Mouse (Mus musculus): ENCODE results near the gene Ccdc117. TPM values are rescaled to one million over a fixed set of nuclear protein-coding genes. Genes with fewer than 3 reads are reported as not detected.
"Not testable (repeated sequence)": the region's sequence is repeated elsewhere in the genome, so short reads cannot be mapped to it uniquely, and the experiment has no call there.

Ccdc117 gene
- total RNA-seq, 2 experiments from 2014 or later: 13.9 to 17.1 TPM

DNA sequence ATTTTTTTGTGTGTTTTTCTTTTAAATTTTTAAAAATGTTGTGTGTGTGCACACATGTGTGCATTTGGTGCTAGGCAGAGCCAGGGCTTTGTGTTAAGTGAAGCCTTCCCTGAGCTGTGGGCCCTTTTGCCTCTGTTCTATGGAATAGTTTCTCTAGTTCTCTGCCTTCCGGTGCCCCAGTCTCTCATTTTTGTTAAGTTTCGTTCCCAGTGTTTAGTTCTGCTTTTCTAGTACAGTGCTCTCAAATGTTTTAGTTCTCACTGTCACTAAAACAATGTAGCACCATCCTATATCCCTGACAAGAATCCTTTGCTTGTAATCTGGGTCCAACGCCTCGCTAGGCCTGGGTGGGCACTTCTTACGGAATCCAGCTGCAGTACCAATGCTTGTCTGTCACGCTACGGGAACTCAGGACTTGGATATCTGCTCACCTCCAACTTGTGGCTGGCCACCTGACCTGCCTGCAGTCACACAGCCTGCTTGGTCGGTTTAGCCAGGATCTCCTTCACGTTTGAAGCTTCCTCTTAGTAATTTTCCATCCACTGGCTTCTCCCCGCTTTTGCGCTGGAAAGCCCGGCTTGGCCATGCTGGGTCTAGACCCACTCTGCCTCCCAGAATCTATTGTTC is 29.8 kb downstream of the Ccdc117 start:
- DNase-seq: no peak
- intact Hi-C loops (cut with DNase I): no loop called here

DNA sequence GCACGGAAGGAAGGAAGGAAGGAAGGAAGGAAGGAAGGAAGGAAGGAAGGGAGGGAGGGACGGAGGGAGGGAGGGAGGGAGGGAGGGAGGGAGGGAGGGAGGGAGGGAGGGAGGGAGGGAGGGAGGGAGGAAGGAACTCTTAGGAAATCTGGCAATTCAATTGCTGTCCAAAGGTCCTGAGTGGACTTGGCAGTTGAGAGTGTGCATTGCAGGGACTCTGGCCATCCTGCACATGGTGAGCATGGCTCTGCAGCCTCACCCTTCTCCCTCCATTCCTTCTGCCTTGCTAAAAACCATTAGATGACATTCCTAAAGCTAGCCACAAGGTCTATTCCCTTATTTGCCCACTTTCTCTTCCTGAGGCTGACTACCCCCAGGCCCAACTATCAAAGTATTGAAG is 31.3 kb downstream of the Ccdc117 start:
- DNase-seq; intact Hi-C loops (cut with DNase I): not testable (repeated sequence)

DNA sequence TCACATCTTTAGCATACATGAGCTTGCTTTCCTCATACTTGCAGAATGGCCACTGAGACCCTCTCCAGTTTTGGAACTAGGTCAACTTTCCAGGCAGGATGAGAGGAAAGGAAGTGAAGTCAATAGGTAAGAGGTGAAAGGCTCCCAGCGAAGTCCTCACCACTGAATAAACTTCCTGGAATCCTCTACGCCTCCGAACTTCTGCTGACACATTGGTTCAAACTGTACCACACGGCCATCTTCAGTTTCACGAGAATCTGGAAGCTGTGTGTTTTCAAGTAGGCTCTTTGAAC is 31.9 kb downstream of the Ccdc117 start:
- intact Hi-C loops (cut with DNase I): no loop called here

DNA sequence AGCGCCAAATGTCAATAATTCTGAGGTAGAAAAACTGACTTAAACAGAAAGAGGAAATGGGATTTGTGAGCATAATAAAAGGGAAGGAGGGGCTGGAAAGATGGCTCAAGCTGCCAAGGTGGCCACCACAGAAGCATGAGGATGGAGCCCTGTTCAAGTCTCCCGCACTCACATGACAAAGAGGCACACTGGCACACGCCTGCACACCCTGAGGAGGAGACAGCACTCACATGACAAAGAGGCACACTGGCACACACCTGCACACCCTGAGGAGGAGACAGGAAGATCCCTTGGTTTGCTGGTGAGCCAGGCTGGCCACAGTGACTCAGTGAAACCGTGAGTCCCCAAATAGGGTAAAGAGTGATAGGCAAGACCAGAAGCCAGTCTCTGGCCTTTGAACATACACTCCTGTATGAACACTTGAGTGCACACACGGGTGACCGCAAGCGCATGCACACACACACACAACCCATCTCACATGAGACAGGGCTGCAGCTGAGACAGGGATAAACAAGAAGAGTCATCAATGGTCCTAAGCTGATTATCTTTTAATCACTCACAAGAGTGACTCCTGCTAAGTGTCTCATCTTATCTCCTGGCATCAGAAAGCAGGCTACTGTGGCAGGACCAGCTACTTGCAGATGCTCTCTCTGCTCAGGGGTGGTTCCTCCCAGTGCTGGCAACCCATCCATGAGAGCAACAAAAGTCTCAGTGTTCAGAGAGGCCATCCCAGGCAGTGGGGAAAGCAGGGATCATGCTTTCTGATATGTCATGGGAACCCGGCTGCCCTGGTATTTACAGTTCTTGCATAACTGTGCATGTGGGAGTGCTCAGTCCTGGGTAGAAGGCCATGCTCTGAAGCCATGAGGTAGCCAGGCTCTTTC is 32.5 kb downstream of the Ccdc117 start:
- intact Hi-C loops (cut with DNase I): no loop called here
- no peak for DNase-seq

More for the DNA sequence above, 31.9 kb downstream of the Ccdc117 start:
- DNase-seq: no peak

DNA sequence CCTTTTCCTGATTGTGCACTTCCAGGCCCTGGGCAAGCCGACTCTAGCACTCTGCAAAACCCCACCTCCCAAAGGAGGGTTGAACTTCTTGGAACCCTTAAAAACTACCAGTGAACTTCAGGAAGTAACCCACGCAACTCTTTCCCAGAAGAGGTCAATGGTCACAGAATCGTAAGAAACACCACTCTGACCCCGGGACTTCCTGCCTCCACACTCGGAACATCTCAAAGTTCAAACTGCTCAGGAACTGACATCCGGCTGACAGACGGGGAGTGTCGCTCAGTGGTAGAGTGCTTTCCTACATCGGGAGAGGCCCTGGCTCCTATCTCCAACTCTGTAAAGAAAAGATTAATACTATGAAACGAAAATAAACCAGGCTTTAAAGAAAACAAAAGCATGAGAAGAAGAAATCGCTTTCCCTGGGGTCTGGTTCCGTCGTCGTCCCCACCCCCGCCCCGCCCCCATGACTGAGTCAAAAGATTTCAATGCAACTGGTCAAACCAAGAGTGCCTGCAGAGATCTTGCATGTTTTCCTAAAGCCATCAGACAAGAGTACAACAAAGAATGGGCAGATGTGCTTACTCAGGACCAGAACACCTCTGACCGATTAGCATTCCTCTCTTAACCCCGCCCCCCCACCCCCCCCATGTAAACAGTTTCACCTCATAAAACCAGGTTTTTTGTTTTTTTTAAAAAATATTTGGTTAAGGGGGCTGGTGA is 36.0 kb downstream of the Ccdc117 start:
- intact Hi-C loops (cut with DNase I): no loop called here
- peak; percentile 57 to 58 for DNase-seq

DNA sequence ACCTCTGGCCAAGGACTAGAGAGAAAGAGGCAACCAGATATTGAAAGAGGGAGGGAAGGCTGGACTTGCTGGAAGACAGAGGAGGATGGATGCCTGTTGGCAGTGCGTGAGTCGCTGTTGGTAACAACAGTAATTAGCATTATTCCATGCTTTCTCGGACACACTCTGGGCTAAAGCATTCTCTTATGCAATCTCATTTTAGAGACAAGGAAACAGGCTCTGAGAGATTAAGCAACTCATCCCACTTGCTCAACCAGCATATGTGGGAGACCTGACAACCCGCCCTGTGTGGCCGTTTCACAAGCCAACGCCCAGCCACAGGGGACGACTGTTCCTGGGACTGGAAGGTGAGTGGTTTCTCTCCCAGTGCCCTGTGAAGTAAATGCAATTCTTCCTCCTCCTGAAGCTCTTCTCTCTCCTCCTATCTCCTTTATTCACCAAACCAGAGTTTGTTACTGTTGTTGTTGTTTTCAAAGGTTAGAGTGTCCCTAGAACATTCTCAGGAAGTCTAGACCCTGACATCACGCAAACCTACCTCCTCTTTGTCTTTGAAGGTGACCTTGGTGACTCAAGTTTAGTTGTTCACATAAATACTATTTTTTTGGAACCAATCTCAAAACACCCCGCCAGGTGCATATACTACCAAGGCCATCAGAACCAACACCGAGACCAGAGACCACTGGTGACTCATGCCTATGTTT is 39.5 kb downstream of the Ccdc117 start:
- no peak for DNase-seq
- intact Hi-C loops (cut with DNase I): no loop called here

DNA sequence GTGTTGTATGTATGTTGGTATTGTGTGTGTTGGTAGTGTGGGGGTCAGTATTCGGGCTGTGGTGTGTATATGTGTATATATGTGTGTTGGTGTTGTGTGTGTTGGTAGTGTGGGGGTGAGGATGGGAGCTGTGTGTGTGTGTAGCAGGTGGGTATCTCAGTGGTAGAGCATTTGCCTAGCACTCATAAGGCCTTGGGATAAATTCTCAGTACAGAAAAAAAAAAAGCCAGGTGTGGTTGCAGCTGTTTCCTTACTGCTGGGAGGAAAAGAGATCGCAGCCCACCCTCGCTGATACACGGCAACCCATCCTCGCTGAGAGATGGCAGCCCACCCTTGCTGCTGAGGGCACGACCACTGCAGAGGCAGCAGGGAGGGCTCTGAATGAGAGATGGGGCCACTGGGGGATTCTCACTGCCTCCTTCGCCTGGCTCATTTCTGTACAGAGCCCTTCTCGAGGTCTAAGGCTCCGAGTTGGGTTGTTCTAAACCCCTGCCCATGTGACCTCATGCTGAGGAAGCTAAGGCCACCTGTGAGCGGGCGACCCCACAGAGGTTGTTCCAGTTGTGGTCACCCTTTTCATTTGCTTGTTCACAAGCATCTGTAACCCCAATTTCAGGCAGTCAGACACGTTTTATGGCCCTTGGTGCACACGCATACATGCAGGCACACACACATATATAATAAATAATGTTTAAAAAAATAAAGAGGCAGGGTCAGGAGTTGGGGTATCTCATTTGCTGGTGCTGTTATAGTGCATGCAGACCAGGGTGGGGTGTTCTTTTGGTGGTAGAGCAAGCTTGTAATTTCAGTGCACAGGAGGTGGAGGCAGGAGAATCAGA is 40.9 kb downstream of the Ccdc117 start:
- intact Hi-C loops (cut with DNase I): no loop called here
- DNase-seq: no peak

DNA sequence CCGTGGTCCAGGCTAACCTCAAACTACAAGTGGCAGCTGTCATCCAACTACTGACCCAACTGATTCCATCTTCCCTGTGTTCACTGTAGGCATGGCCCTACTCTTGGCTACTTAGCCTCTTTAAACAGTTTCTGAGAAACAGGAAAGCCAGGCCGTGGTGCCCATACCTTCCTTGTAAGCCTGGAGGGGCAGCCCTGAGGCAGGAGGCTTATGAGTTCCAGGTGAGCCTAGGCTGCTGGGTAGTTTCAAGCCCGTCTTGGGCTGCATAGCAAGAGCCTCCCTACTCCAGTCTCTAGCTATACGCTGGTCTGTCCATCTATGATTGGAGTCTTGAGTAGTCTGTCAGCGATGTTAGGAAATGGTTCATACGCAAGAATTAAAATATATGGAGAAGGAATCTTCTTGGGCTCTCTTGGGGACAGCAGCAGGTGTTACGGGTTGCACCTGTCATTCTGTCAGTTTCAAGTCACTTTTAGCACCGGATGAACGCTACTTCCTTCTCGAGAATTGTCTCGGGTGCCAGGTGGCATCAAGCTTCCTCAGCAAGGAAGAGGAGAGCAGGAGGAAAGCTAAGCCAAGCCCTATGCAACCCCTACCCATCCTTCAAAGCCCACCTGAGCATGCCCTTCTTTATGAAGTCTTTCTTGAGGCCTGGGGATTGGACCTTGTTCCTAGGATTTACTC is 41.9 kb downstream of the Ccdc117 start:
- intact Hi-C loops (cut with DNase I): no loop called here
- no peak for DNase-seq

DNA sequence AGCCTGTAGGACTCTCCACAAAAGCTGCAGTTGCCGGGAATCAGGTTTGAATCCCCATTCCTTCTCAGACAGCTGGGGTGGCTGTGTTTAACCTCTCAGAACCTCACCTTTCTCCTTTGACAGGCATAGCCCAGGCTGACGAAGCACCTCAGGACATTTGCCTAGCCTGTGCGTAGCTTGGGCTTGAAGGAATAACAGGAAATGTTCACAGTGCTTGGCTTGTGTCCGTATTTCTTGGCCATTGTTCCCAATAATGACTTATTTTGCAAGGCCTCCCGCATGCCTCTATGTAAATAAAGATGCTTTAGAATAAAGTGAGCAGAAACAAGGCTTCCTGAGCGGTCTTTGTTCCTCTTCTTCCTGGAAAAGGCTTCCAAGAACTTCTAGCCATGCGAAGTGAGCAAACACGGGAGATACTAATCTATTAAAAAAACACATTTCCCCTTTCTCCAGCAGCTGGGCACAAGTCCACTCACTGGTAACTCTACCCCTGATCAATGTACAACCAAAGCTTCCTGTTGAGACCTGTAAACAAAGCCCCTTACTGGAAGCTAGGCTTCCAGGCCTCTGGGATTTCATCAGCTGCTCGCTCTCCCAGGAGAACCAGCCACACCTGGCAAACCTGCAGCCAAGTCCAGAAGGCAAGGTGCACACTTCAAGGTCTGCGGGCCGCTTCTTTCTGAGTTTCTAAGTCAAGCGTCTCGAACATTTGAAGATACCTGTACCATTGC is 42.9 kb downstream of the Ccdc117 start:
- no peak for DNase-seq
- intact Hi-C loops (cut with DNase I): no loop called here

DNA sequence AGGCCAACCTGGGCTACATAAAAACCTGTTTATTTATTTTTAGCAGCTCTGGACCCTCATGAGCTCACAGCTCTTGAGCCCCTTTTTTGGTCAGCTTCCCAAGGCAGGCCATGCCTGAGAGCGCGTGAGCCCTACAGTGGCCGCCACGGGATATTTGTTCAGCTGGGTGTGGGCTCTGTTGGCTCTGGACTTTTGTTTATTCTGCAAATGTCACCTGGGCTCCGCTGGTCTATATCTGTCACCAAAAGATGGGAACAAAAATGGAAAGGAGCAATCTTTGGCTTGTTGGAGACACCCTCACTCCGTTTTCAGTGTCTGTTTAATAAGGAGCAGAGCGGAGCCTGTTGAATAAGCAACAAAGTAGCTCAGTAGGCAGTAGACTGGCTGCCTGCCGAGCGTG is 43.6 kb downstream of the Ccdc117 start:
- intact Hi-C loops (cut with DNase I): no loop called here
- no peak for DNase-seq

DNA sequence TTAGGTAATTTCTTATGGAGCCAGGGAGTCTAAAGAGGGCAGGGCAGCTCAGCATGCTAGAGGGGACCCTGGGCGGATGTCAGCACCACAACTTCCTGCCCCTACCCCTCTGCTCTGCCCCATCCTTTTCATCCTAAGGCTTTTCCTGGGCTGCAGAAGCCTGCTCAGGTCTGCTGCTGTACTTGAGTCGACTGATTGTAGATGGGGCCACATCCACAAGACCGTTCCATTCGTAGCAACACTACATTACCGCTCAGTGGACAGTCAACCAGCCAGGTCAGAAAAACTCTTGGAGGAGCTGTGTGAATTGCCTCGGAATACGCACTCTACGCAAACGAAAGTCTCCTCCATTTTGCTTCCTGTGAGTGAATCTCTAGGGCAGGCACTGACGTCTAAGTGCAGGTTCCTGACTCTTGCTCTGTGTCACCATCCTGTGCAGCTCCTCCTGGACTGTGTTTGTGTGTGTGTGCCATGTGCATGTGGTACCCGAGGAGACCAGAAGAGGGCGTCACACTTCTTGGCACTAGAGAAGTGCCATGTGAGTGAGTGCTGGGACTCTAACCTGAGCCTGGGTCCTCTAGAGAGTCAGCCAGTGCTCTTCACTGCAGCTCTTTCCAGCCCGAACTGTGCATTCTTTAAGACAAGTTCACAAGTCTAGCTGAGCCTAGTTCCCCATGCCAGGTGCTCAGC is 45.3 kb downstream of the Ccdc117 start:
- no peak for DNase-seq
- intact Hi-C loops (cut with DNase I): no loop called here

DNA sequence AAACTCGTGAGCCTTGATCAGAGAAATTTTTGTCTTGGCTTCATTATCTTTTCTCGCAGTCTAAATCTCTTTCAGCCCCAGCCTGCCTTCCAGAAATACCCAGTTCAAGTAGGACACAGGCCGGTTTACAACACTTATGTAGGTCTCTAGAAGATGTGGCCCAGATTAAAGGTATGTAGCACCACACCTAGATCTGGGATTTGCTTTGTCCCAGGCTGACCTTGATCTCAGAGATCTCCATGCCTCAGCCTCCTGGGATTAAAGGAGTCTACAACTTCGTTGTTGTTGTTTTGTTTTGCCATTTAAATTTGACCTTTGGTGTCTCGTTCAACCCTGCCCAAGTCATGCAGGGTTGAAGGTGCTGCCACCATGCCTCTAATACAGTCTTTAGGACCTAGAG is 46.1 kb downstream of the Ccdc117 start:
- intact Hi-C loops (cut with DNase I): no loop called here
- no peak for DNase-seq

DNA sequence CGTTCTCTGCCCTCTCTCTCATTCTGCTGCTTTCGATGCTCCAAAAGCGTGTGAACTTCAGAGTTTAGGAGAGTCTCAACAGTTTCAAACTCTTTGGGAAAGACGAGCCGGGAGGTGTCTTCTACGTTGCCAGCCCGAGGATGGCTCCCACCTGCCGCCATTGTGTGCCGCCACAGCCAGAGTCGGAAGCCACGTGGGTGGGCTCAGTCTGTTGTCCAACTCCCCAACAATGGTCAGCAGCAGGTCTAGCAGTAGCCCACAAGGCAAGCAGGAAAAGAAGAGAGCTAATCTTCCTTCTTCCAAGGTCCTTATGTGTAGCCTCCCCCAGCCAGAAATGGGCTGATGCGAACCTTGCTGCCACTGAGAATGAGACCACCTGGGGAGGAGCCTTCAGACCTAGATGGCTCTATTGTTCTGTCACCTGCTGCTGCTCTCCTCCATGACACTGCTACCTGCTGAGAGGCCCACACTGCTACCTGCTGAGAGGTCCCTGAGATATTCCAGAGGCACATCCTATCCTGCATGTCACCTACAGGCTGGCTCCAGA is 46.6 kb downstream of the Ccdc117 start:
- intact Hi-C loops (cut with DNase I): no loop called here
- no peak for DNase-seq

DNA sequence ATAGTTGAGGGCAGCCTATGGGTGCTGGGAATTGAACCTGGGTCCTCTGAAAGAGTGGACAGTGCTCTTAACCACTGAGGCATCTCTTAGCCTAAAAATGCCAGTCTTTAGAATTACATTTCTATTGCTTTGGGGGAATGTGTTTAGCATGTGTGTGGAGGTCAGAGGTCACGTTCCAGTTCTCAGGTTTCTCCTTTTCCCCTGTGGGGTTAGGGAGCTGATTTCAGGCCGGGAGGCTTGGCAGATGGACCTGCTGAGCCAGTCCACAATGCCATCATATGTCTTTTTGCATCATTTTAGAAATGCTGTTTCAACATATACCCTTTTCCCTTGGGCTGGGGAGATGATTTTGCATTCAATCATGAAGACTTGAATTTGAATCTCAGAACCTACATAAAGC is 48.1 kb downstream of the Ccdc117 start:
- intact Hi-C loops (cut with DNase I): no loop called here
- no peak for DNase-seq

DNA sequence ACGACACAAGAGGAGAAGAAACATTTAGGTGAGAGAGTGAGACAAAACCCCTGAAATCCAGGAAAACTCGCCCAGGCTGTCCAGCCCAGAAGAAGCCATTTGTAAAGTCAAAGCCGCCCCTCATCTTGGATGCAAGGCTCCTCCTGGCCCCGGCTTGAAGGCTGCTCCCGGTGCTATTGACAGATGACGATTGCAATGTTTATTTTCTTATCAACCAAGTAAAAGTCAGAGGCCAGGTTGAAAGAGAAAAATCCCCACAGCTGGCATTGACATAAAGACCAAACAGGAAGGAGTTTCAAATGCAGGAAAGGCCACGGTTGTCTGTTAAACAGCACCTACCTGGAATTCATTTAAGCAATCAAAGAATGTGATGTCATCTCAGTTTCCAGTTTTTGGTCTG is 50.1 kb downstream of the Ccdc117 start:
- no peak for DNase-seq
- intact Hi-C loops (cut with DNase I): no loop called here

DNA sequence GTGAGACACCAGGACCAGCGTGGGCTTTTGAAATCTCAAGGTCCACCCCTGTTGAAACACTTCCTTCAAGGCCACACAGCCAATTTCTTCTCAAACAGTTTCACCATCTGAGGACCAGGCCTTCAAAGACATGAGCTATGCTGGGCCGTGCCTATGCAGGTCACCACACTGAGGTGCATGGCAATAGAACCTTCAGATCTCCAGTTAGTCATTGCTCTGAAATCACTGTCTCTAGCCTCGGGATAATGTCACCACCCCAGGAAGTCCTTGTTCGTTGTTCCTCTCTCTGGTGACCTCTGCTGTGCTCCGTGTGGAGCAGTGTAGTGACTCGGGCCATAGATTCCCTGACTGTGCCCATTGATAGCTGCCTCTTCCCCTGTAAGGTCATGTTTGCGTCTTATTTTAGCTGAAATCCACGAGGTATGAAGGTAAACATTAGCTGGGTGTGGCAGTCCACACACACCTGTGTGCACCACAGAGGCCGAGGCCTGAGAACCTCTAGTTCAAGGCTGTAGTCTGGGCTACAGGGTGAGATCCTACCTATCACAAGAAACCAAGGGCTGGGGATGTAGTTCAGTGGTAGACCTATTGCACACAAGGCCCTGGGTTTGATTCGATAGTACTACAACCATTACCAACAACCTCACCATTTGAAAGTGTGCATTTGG is 50.9 kb downstream of the Ccdc117 start:
- intact Hi-C loops (cut with DNase I): no loop called here
- no peak for DNase-seq

DNA sequence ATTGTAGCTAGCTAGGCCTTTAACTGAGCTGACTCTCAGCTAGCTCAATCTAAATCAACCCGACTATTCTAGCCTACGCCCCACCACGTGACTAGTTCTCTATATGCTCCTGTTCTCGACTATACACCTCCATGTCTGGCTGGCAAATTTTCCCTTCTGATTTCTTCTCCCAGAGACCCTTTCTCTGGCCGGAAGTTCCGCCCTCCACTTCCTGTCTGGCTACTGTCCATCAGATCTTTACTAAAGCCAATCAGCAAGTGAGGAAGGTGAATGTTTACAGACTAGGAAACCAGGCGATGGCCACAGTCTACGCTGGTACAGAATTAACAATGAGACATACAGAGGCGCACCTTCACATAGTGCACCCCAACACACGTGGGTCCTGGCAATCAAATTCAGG is 52.6 kb downstream of the Ccdc117 start:
- not testable (repeated sequence) for DNase-seq
- intact Hi-C loops (cut with DNase I): loop anchor here (5.0 kb wide), 3 partner anchors 218 to 398 kb away; no protein-coding TSS in a partner anchor

Data from heart, postnatal 10 days (tissue).